Mouse (Mus musculus) adrenal gland, postnatal 10 days (tissue): Measurements from ENCODE around the gene Borcs8. TPM values are rescaled to one million over a fixed set of nuclear protein-coding genes. Genes with fewer than 3 reads are reported as not detected.

Experiments
- DNase-seq: peaks from one replicate; pipeline ENCODE4 v3.0.0; 2021; ENCODE audit warnings: mixed read lengths
- microRNA-seq: library from miRNA; unstranded; fragments of <30 nt; microRNA quantifications from one replicate; pipeline ENCODE4 v1.2.0, GENCODE M21; 2021
- total RNA-seq, 2 experiments: library from RNA; stranded (reverse); gene quantifications; 2 replicates each; pipeline ENCODE4 v1.2.3; 2021

The Borcs8 gene
- total RNA-seq, 2 experiments from 2014 or later: 45.0 to 48.5 TPM

GRCm38 (mm10) chr8:70181212-70181902, 42.1 kb downstream of the Borcs8 start:
- no peak for DNase-seq

- no peak for DNase-seq
Measured at GRCm38 (mm10) chr8:70181903-70182252, 42.6 kb downstream of the Borcs8 start.

GRCm38 (mm10) chr8:70183194-70183593, 43.9 kb downstream of the Borcs8 start:
- DNase-seq: no peak

DNA sequence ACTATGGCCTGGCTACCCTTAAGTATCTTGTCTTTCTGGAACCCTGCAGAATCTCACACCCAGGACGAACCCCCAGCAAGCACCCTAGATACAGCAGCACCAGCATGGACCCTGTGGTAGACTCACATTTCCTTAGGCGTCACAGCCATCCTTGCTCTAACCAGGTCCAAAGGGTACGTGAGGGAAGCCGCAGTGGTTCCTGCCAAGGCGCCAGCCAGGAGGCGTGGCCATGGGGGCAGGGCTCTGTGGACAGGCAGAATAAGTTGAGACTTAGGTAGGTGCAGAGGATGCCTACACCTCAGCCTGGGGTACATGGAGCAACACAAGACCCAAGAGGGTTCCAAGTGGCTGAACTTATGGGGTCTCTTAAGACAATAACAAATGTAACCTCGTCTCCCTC, 49.4 kb downstream of the Borcs8 start:
- peak; percentile 52 for DNase-seq

- DNase-seq: no peak
Measured at GRCm38 (mm10) chr8:70193238-70193637, 53.9 kb downstream of the Borcs8 start.

GRCm38 (mm10) chr8:70194191-70194590, 54.9 kb downstream of the Borcs8 start:
- DNase-seq: no peak

GRCm38 (mm10) chr8:70195762-70196161, 56.5 kb downstream of the Borcs8 start:
- DNase-seq: no peak

Small RNA genes lying within 50 kb of the gene (microRNA-seq; reads per million reads assigned to microRNA genes)
- gene Mir7066: not detected

Other genes with a start within 250 kb of the Borcs8 start
- gene Tssk6, start 237.3 kb upstream of the Borcs8 start, total RNA-seq: under 1 TPM; 0.79 to 0.84 TPM
- 100 to 1,000 TPM; 237 to 261 TPM for gene Ndufa13, start 236.9 kb upstream of the Borcs8 start, total RNA-seq
- 1 to 10 TPM; 5.5 TPM for gene Yjefn3, start 236.8 kb upstream of the Borcs8 start, total RNA-seq
- 10 to 100 TPM; 84.4 to 90.0 TPM for gene Gatad2a, start 143.1 kb upstream of the Borcs8 start, total RNA-seq
- gene Mau2, start 96.8 kb upstream of the Borcs8 start, total RNA-seq: 10 to 100 TPM; 53.8 to 56.2 TPM
- 10 to 100 TPM; 24.1 to 29.7 TPM for gene Sugp1, start 96.7 kb upstream of the Borcs8 start, total RNA-seq
- gene Tm6sf2, start 66.6 kb upstream of the Borcs8 start, total RNA-seq: 1 to 10 TPM; 4.3 to 9.3 TPM
- gene Hapln4, start 56.0 kb upstream of the Borcs8 start, total RNA-seq: under 1 TPM; 0.24 to 0.36 TPM
- 1 to 10 TPM in 1 of 2 experiments, under 1 TPM in 1; 0.81 to 1.2 TPM for gene Ncan, start 18.6 kb upstream of the Borcs8 start, total RNA-seq
- 10 to 100 TPM; 15.7 to 16.1 TPM for gene Nr2c2ap, start 8.2 kb upstream of the Borcs8 start, total RNA-seq
- 10 to 100 TPM; 18.0 to 23.9 TPM for gene Rfxank, start 345 bp upstream of the Borcs8 start, total RNA-seq
- under 1 TPM; 0.36 to 0.54 TPM for gene Mef2b, start 212 bp downstream of the Borcs8 start, total RNA-seq
- gene Tmem161a, start 32.9 kb downstream of the Borcs8 start, total RNA-seq: 10 to 100 TPM; 43.1 to 47.0 TPM
- 100 to 1,000 TPM; 124 to 184 TPM for gene Slc25a42, start 72.8 kb downstream of the Borcs8 start, total RNA-seq
- 10 to 100 TPM; 28.9 to 48.5 TPM for gene Sugp2, start 94.7 kb downstream of the Borcs8 start, total RNA-seq
- gene Armc6, start 95.0 kb downstream of the Borcs8 start, total RNA-seq: 10 to 100 TPM; 11.2 to 13.2 TPM
- gene Homer3, start 143.3 kb downstream of the Borcs8 start, total RNA-seq: 10 to 100 TPM; 23.8 to 33.3 TPM
- gene Ddx49, start 163.0 kb downstream of the Borcs8 start, total RNA-seq: 10 to 100 TPM; 63.4 to 67.7 TPM
- gene Cope, start 163.0 kb downstream of the Borcs8 start, total RNA-seq: 100 to 1,000 TPM; 203 to 216 TPM
- 1 to 10 TPM; 2.3 to 3.7 TPM for gene Cers1, start 176.3 kb downstream of the Borcs8 start, total RNA-seq
- gene Gdf1, start 190.3 kb downstream of the Borcs8 start, total RNA-seq: 1 to 10 TPM in 1 of 2 experiments, under 1 TPM in 1; 0.88 to 1.2 TPM
- gene Upf1, start 213.8 kb downstream of the Borcs8 start, total RNA-seq: 10 to 100 TPM; 49.1 to 51.4 TPM
- gene Comp, start 234.1 kb downstream of the Borcs8 start, total RNA-seq: 1 to 10 TPM in 1 of 2 experiments, under 1 TPM in 1; 0.97 to 2.0 TPM